In the genomic region with DNA sequence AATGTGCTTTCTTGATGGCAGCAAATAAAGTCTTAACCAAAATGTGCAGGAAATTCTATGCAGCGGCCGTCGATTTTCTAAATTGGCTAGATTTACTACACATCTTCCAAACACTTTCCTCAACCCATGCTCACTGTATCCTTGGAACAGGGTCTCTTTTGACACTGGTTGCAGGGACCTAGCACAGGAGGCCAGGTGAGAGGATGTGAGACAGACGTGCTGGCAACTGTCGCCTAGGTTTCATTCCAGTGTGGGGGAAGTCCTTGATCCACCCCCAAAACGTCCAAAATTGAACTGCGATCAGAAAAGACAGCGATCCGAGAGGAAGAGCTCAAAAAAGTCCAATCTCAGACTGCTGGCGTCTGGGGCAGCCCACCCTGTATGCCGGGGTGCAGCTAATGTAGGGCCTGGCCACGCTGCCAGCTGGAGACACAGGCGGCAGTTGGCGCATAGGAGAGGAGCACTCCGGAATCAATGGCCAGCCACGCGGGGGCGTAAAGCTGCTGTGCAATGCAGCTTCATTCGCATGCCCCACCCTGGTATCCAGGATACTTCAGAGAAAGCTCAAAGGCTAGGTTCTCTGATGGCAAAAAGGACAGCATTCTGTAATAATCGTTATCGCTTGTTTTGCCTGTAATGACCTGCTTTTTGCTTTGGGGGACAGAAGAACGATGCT, we compare ENCODE assay signal across 8 mouse cellular contexts. TPM values are rescaled to one million over a fixed set of nuclear protein-coding genes. Genes with fewer than 3 reads are reported as not detected.
DNase-seq lines count a peak whose midpoint lies in the region; ATAC-seq and TF ChIP-seq lines count a peak whose summit lies in the region.

No protein-coding gene starts in this region.

- peak; percentile 65 for DNase-seq in WW6 (ENCODE audit: low read depth, low spot score)
- DNase-seq in gastrocnemius, postnatal 14 days = peak; percentile 78
- peak; percentile 67 to 79 for DNase-seq in left cerebral cortex, postnatal 14 days (ENCODE audit: low spot score in 2 of 2)
- peak; percentile 68 to 69 for DNase-seq in right cerebral cortex, postnatal 36 days (ENCODE audit: low spot score in 2 of 2)
- peak; percentile 48 to 73 for DNase-seq in urinary bladder, postnatal 36 days (ENCODE audit: low spot score in 2 of 2)

- peaks cover 2% of the 10 kb centered on the region; the same call in 1 of the 2 replicates for H3K4me1 ChIP-seq in cortical plate, adult 2 months (ENCODE audit: control insufficient read depth, insufficient read depth, low read length)

- peak; percentile 49 for TF ChIP-seq CTCF in cortical plate, adult 2 months (IDR thresholded peaks at IDR 0.05; ENCODE audit: extremely low read depth, insufficient read depth, low read length)

- TF ChIP-seq POLR2A in cortical plate, adult 2 months (IDR thresholded peaks at IDR 0.05; ENCODE audit: extremely low read depth, insufficient read depth, low read length) = no peak

- H3K27ac ChIP-seq in cortical plate, adult 2 months (ENCODE audit: insufficient read depth, low read length) = no peak overlapping the region

- ATAC-seq in inflammation-experienced regulatory T-cells, adult 6 months = peak; percentile 30
- peak; percentile 99 for ATAC-seq in megakaryocyte-erythroid progenitor cell, adult 5-6 weeks (replicated peaks; ENCODE audit: low FRiP score, low TSS enrichment, poor library complexity, severe bottlenecking)

- H3K4me3 ChIP-seq in cortical plate, adult 2 months (ENCODE audit: insufficient read depth, low read length) = peak overlapping the region; percentile 13

- intact Hi-C loops in gastrocnemius, postnatal 14 days (cut with DNase I; ENCODE audit: low total_unique reads) = loop anchor here (5.0 kb wide), 1 partner anchor 249 kb away; the partner anchor contains the start of gene Tspyl1
- intact Hi-C loops in left cerebral cortex, postnatal 14 days (cut with DNase I) = no loop called here

RNA-seq across cellular contexts. Expression of gene Trappc3l, which starts 3.6 kb away (rescaled TPM):
- 0.19 TPM in 1 of 2 replicates, not detected in the other for polyA plus RNA-seq in cortical plate, adult 2 months (2012; rRNA removed)
- total RNA-seq in gastrocnemius, postnatal 14 days (2021) = not detected
- polyA plus RNA-seq in inflammation-experienced regulatory T-cells, adult 6 months (2017; shearing (Covaris generic)) = not detected
- not detected for total RNA-seq in left cerebral cortex, postnatal 14 days (2021)
- not detected in 2 replicates for total RNA-seq in megakaryocyte-erythroid progenitor cell, adult 5-6 weeks (2014; fragmentation: Nextera tagmentation)
- total RNA-seq in megakaryocyte-erythroid progenitor cell, adult 5-6 weeks (2017) = not detected in 2 replicates

RNA-seq across cellular contexts. Expression of gene Calhm4, which starts 10.3 kb away (rescaled TPM):
- polyA plus RNA-seq in cortical plate, adult 2 months (2012; rRNA removed) = 0.02 TPM in 1 of 2 replicates, not detected in the other
- total RNA-seq in gastrocnemius, postnatal 14 days (2021) = not detected
- not detected for polyA plus RNA-seq in inflammation-experienced regulatory T-cells, adult 6 months (2017; shearing (Covaris generic))
- not detected for total RNA-seq in left cerebral cortex, postnatal 14 days (2021)
- total RNA-seq in megakaryocyte-erythroid progenitor cell, adult 5-6 weeks (2014; fragmentation: Nextera tagmentation) = not detected in 2 replicates
- total RNA-seq in megakaryocyte-erythroid progenitor cell, adult 5-6 weeks (2017) = not detected in 2 replicates

RNA-seq across cellular contexts. Expression of gene Rwdd1, which starts 14.3 kb away (rescaled TPM):
- polyA plus RNA-seq in cortical plate, adult 2 months (2012; rRNA removed) = 65.8 and 72.3 TPM in 2 replicates
- 100 to 1,000 TPM in 1 of 2 experiments, 10 to 100 TPM in 1; 98.6 to 107 TPM for total RNA-seq in gastrocnemius, postnatal 14 days (2021)
- 100 to 1,000 TPM in 1 of 3 experiments, 10 to 100 TPM in 2; 59.6 to 140 (median 87.0) TPM for polyA plus RNA-seq in inflammation-experienced regulatory T-cells, adult 6 months (2017; shearing (Covaris generic))
- 100 to 1,000 TPM in 1 of 2 experiments, 10 to 100 TPM in 1; 95.5 to 103 TPM for total RNA-seq in left cerebral cortex, postnatal 14 days (2021)
- total RNA-seq in megakaryocyte-erythroid progenitor cell, adult 5-6 weeks (2014; fragmentation: Nextera tagmentation) = 137 and 169 TPM in 2 replicates
- 183 and 186 TPM in 2 replicates for total RNA-seq in megakaryocyte-erythroid progenitor cell, adult 5-6 weeks (2017)
